Mouse (Mus musculus): ENCODE data around the gene Tpm4. TPM values are rescaled to one million over a fixed set of nuclear protein-coding genes. Genes with fewer than 3 reads are reported as not detected.

The Tpm4 gene
- total RNA-seq, 2 experiments from 2014 or later = 36.7 to 37.5 TPM

GRCm38 (mm10) chr8:72169681-72170249, 35.0 kb downstream of the Tpm4 start:
- intact Hi-C loops (cut with DNase I) = loop anchor here (10.0 kb wide), 1 partner anchor 75 kb away; the partner anchor contains the start of gene Ap1m1
- DNase-seq (ENCODE audit: low spot score in 2 of 2) = no peak

- peak; percentile 77 to 79 for DNase-seq (ENCODE audit: low spot score in 2 of 2)
- intact Hi-C loops (cut with DNase I) = loop anchor here (5.0 to 10.0 kb wide), 2 partner anchors 67 to 190 kb away; partner anchors contain the start of gene Ap1m1
These were observed 42.7 kb downstream of the Tpm4 start for GRCm38 (mm10) chr8:72177346-72177925.

- DNase-seq (ENCODE audit: low spot score in 2 of 2) = peak in 1 of 2 experiments; percentile 15
- intact Hi-C loops (cut with DNase I) = no loop called here
These were observed 48.9 kb downstream of the Tpm4 start for GRCm38 (mm10) chr8:72183554-72184202.

- intact Hi-C loops (cut with DNase I) = no loop called here
- no peak for DNase-seq (ENCODE audit: low spot score in 2 of 2)
These were observed 53.1 kb downstream of the Tpm4 start for GRCm38 (mm10) chr8:72187793-72188331.

GRCm38 (mm10) chr8:72189417-72190214, 54.8 kb downstream of the Tpm4 start, which contains the start of gene Hsh2d:
Gene Hsh2d, plus strand, starts transcription at chr8:72189638.
- no peak for DNase-seq (ENCODE audit: low spot score in 2 of 2)

GRCm38 (mm10) chr8:72190215-72190539, 55.4 kb downstream of the Tpm4 start:
- intact Hi-C loops (cut with DNase I) = no loop called here
- DNase-seq (ENCODE audit: low spot score in 2 of 2) = no peak

More at GRCm38 (mm10) chr8:72189417-72190214, 54.8 kb downstream of the Tpm4 start, which contains the start of gene Hsh2d:
- intact Hi-C loops (cut with DNase I) = no loop called here

GRCm38 (mm10) chr8:72192065-72192464, 57.3 kb downstream of the Tpm4 start:
- DNase-seq (ENCODE audit: low spot score in 2 of 2) = no peak
- intact Hi-C loops (cut with DNase I) = no loop called here

- DNase-seq (ENCODE audit: low spot score in 2 of 2) = no peak
- intact Hi-C loops (cut with DNase I) = no loop called here
These were observed 63.2 kb downstream of the Tpm4 start for GRCm38 (mm10) chr8:72197997-72198396.

Other genes with a start within 250 kb of the Tpm4 start
- gene Zfp882, start 226.4 kb upstream of the Tpm4 start, total RNA-seq (2021) = 10 to 100 TPM; 11.4 to 12.9 TPM
- 10 to 100 TPM; 24.2 to 31.3 TPM for gene Zfp617, start 226.3 kb upstream of the Tpm4 start, total RNA-seq (2021)
- gene Zfp961, start 183.9 kb upstream of the Tpm4 start, total RNA-seq (2021) = 10 to 100 TPM; 12.6 to 13.8 TPM
- gene Cyp4f18, start 125.3 kb upstream of the Tpm4 start, total RNA-seq (2021) = not detected
- gene Olfr372, start 93.8 kb upstream of the Tpm4 start, total RNA-seq (2021) = not detected
- gene Olfr373, start 51.8 kb upstream of the Tpm4 start, total RNA-seq (2021) = not detected
- not detected for gene Olfr374, start 27.9 kb upstream of the Tpm4 start, total RNA-seq (2021)
- gene Rab8a, start 26.2 kb downstream of the Tpm4 start, total RNA-seq (2021) = 10 to 100 TPM; 38.4 to 46.3 TPM
- gene Hsh2d, start 54.7 kb downstream of the Tpm4 start, total RNA-seq (2021) = not detected
- not detected for gene Cib3, start 77.9 kb downstream of the Tpm4 start, total RNA-seq (2021)
- gene Gm11034, start 78.7 kb downstream of the Tpm4 start, total RNA-seq (2021) = not detected
- 10 to 100 TPM; 50.5 to 53.2 TPM for gene Fam32a, start 84.8 kb downstream of the Tpm4 start, total RNA-seq (2021)
- 100 to 1,000 TPM; 100 to 104 TPM for gene Ap1m1, start 105.0 kb downstream of the Tpm4 start, total RNA-seq (2021)
- 1 to 10 TPM; 5.1 to 8.7 TPM for gene Gm10282, start 170.3 kb downstream of the Tpm4 start, total RNA-seq (2021)
- gene Klf2, start 184.1 kb downstream of the Tpm4 start, total RNA-seq (2021) = 10 to 100 TPM; 16.6 to 21.2 TPM